Mouse (Mus musculus): Measurements from ENCODE around the gene Arid3a. TPM values are rescaled to one million over a fixed set of nuclear protein-coding genes. Genes with fewer than 3 reads are reported as not detected.
"Not testable (repeated sequence)": the region's sequence is repeated elsewhere in the genome, so short reads cannot be mapped to it uniquely, and the experiment has no call there.

Arid3a gene
- polyA plus RNA-seq, 1 experiment from 2014 or later: 5.5 TPM

DNA sequence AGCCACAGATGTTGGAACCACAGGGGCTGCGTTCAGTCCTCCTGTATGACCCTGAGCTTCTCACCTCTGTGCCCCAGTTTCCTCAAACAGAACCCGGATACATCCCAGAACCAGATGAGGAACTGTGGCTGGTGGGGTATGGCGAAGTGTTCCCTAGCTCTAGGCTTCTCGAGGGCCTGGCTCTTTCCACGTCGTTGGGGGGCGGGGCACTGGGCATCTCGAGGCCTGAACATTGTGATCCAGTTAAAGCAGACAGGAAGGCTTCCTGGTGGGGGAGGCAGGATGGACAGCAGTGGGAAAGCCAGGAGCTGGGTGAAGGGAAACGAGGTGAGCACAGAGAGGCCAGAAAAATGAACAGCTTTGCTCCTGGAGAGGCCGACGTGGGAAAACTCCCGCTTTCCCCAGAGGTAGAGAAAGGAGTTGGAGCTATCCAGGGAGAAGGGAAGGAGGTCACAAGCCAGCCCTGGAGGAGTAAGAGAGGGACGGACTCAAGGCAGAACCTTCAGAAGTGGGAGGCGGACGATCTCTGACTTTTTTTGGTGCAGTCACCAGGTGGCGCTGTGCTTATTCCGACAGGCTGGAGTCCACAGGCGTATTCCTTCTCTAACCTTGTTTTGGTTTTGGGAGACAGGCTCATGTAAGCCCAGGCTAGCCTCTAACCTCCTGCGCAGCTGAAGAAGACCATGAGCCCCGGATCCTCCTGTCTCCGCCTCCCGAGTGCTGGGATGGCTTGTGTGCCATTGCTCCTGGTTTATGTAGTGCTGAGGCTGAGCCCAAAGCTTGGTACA lies 43.4 kb upstream of the Arid3a start:
- no peak overlapping the region for H3K9ac ChIP-seq (replicated peaks)
- peaks cover 53% of the 10 kb centered on the region for H3K4me1 ChIP-seq (ENCODE audit: insufficient read depth)
- H3K27ac ChIP-seq (ENCODE audit: low read depth): peak overlapping the region; percentile 48; the same call in 1 of the 2 replicates
- no peak overlapping the region for H3K4me3 ChIP-seq (ENCODE audit: low read depth, low read length)
- peak; percentile 86 for DNase-seq
- WGBS (ENCODE audit: insufficient replicate concordance): 15% methylated on average over 22 of the region's 22 CpGs
- H3K9me3 ChIP-seq (ENCODE audit: low read length): no peaks in the 10 kb centered on the region
- peak overlapping the region; percentile 48 for H3K4me2 ChIP-seq (ENCODE audit: low read depth, low read length)
- H3K27me3 ChIP-seq (ENCODE audit: insufficient read depth, low read length): 0 out of 2 replicates have a peak, but pooled peaks cover 8% of the 10 kb centered on the region
- H3K36me3 ChIP-seq (replicated peaks; ENCODE audit: insufficient read depth, low read length): no peaks in the 10 kb centered on the region
- ATAC-seq: peak; percentile 34
- peak; percentile 87 for TF ChIP-seq CTCF (IDR thresholded peaks at IDR 0.05; ENCODE audit: low read depth)
- no peak for TF ChIP-seq EP300 (IDR thresholded peaks at IDR 0.05; ENCODE audit: low read depth)

DNA sequence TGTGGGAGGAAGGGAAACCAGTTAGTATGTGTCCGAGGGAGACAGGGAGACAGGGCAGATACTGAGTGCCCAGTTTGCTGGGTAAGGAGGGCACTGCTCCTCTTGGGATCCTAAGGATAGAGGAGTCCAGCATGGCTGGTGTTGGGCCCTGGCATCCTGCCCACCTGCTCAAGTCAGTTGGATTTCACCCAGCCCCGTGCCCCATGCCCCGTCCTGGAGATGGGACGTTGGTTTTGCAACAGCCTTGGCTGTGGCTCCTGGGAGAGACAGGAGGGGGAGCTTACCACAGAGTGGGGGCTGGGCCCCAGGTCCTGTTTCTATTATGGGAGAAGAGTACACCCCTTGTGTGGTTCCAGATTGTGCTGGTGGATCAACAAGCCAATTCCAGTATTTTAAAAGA lies 42.4 kb upstream of the Arid3a start:
- H3K27ac ChIP-seq (ENCODE audit: low read depth): peak overlapping the region; percentile 48; the same call in 1 of the 2 replicates
- no peak overlapping the region for H3K4me2 ChIP-seq (ENCODE audit: low read depth, low read length)
- no peak overlapping the region for H3K9ac ChIP-seq (replicated peaks)
- no peaks in the 10 kb centered on the region for H3K9me3 ChIP-seq (ENCODE audit: low read length)
- no peak overlapping the region for H3K4me3 ChIP-seq (ENCODE audit: low read depth, low read length)
- 0 out of 2 replicates have a peak, but pooled peaks cover 8% of the 10 kb centered on the region for H3K27me3 ChIP-seq (ENCODE audit: insufficient read depth, low read length)
- no peak for TF ChIP-seq EP300 (IDR thresholded peaks at IDR 0.05; ENCODE audit: low read depth)
- no peak for TF ChIP-seq CTCF (IDR thresholded peaks at IDR 0.05; ENCODE audit: low read depth)
- WGBS (ENCODE audit: insufficient replicate concordance): 13% methylated on average over 4 of the region's 4 CpGs
- H3K4me1 ChIP-seq (ENCODE audit: insufficient read depth): peaks cover 47% of the 10 kb centered on the region
- DNase-seq (peak; percentile 66), ATAC-seq (peak; percentile 22; the same call in 1 of the 2 replicates)
- no peaks in the 10 kb centered on the region for H3K36me3 ChIP-seq (replicated peaks; ENCODE audit: insufficient read depth, low read length)

DNA sequence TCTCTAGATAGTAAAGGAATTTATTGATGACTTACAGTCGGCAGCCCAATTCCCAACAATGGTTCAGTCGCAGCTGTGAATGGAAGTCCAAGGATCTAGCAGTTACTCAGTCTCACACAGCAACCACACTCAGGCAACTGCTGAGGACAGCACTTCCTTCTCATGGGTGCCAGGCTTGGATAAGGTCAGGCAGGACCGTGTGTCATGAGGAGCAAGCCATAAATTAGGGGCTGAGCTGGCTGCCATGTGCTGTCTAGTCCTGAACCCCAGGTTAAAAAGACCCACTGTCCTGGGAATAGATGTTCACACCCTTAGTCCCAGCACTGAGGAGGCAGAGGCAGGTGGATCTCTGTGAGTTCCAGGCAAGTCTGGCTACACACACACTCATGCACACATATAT lies 41.9 kb upstream of the Arid3a start:
- not testable (repeated sequence) for ATAC-seq; H3K27ac ChIP-seq (ENCODE audit: low read depth); H3K36me3 ChIP-seq (replicated peaks; ENCODE audit: insufficient read depth, low read length); H3K4me3 ChIP-seq (ENCODE audit: low read depth, low read length); H3K4me2 ChIP-seq (ENCODE audit: low read depth, low read length); H3K9ac ChIP-seq (replicated peaks); H3K27me3 ChIP-seq (ENCODE audit: insufficient read depth, low read length); DNase-seq; H3K9me3 ChIP-seq (ENCODE audit: low read length)
- H3K4me1 ChIP-seq (ENCODE audit: insufficient read depth): peaks cover 43% of the 10 kb centered on the region
- WGBS (ENCODE audit: insufficient replicate concordance): 23% methylated on average over 2 of the region's 3 CpGs

DNA sequence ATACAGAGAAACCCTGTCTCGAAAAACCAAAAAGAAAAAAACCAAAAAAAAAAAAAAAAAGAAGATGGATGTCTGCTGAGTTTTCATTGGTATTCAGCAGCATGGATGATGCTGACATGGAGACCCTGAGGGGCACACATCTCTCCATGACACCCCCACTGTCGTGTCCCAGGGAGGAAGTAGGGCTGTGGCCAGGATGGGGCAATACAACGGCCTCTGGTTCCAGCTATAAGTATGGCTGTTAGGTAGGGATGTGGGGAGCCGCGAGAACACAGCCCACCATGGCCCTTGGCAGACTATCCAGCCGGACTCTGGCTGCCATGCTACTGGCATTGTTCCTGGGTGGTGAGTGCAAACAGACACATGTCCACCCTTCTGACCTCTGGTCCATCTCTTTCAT lies 40.8 kb upstream of the Arid3a start, which contains the start of gene Elane:
Elane (plus strand) TSS at position 194 of the 400 bp plus-strand sequence.
- Histone ChIP-seq H3K27ac (ENCODE audit: low read depth) (no peak within 1 kb of the TSS), H3K4me2 (ENCODE audit: low read depth, low read length) (no peak within 1 kb of the TSS; the same call in 1 of the 2 replicates), H3K27me3 (ENCODE audit: insufficient read depth, low read length) (0 out of 2 replicates have a peak, but pooled peaks cover 8% of the 10 kb centered on the region), H3K4me1 (ENCODE audit: insufficient read depth) (peaks cover 33% of the 10 kb centered on the region), H3K9ac (replicated peaks) (no peak within 1 kb of the TSS), H3K36me3 (replicated peaks; ENCODE audit: insufficient read depth, low read length) (no peaks in the 10 kb centered on the region), H3K9me3 (ENCODE audit: low read length) (no peaks in the 10 kb centered on the region), H3K4me3 (ENCODE audit: low read depth, low read length) (no peak within 1 kb of the TSS)
- DNase-seq (no peak), ATAC-seq (no peak)
- 50% methylated on average over 6 of the region's 6 CpGs for WGBS (ENCODE audit: insufficient replicate concordance)
- TF ChIP-seq EP300 (IDR thresholded peaks at IDR 0.05; ENCODE audit: low read depth) (no peak), CTCF (IDR thresholded peaks at IDR 0.05; ENCODE audit: low read depth) (no peak)

DNA sequence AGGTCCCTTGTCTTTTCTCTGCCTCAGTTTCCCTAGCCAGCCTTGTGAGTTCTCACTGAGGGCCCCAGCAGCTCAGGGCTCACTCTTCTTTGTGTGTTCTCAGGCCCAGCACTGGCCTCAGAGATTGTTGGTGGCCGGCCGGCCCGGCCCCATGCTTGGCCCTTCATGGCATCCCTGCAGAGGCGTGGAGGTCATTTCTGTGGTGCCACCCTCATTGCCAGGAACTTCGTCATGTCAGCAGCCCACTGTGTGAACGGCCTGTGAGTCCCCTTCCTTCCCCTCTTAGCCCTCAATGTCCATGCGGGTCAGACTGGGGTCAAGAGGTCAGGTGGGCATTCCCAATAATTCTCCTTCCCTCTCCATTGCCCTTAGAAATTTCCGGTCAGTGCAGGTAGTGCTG lies 40.2 kb upstream of the Arid3a start:
- peaks cover 27% of the 10 kb centered on the region for H3K4me1 ChIP-seq (ENCODE audit: insufficient read depth)
- H3K9me3 ChIP-seq (ENCODE audit: low read length): no peaks in the 10 kb centered on the region
- 66% methylated on average over 8 of the region's 8 CpGs for WGBS (ENCODE audit: insufficient replicate concordance)
- no peak overlapping the region for H3K4me2 ChIP-seq (ENCODE audit: low read depth, low read length)
- H3K9ac ChIP-seq (replicated peaks): no peak overlapping the region
- no peak for DNase-seq
- TF ChIP-seq CTCF (IDR thresholded peaks at IDR 0.05; ENCODE audit: low read depth) (no peak), EP300 (IDR thresholded peaks at IDR 0.05; ENCODE audit: low read depth) (no peak)
- H3K27me3 ChIP-seq (ENCODE audit: insufficient read depth, low read length): 0 out of 2 replicates have a peak, but pooled peaks cover 8% of the 10 kb centered on the region
- H3K36me3 ChIP-seq (replicated peaks; ENCODE audit: insufficient read depth, low read length): no peaks in the 10 kb centered on the region
- no peak overlapping the region for H3K27ac ChIP-seq (ENCODE audit: low read depth)
- no peak for ATAC-seq
- H3K4me3 ChIP-seq (ENCODE audit: low read depth, low read length): no peak overlapping the region

DNA sequence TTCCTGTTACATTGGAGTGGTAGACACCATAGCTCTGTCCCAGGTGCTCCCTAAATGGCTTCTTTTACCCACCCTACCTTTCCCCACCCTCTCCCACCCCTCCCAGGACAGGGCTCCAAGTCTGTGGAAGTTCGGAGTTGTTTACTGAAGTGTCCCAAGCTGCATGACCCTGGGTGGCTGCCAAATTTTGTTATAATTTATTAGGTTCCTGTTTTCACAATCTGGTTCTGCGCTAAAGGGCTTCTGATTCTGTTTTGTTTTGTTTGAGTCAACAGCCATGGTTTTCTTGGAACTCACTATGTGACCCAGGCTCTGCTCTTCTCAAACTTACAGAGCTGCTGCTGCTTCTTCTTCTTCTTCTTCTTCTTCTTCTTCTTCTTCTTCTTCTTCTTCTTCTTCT lies 37.5 kb upstream of the Arid3a start:
- Histone ChIP-seq H3K27me3 (ENCODE audit: insufficient read depth, low read length) (no peaks in the 10 kb centered on the region), H3K9me3 (ENCODE audit: low read length) (no peaks in the 10 kb centered on the region), H3K9ac (replicated peaks) (no peak overlapping the region), H3K4me2 (ENCODE audit: low read depth, low read length) (no peak overlapping the region), H3K36me3 (replicated peaks; ENCODE audit: insufficient read depth, low read length) (no peaks in the 10 kb centered on the region), H3K27ac (ENCODE audit: low read depth) (0 out of 2 replicates have a peak overlapping the region, but pooled peaks have one; percentile 29), H3K4me3 (ENCODE audit: low read depth, low read length) (no peak overlapping the region), H3K4me1 (ENCODE audit: insufficient read depth) (peaks cover 5% of the 10 kb centered on the region)
- DNase-seq (no peak), ATAC-seq (no peak)
- WGBS (ENCODE audit: insufficient replicate concordance): 32% methylated on average over 2 of the region's 2 CpGs
- TF ChIP-seq CTCF (IDR thresholded peaks at IDR 0.05; ENCODE audit: low read depth): no peak
- TF ChIP-seq EP300 (IDR thresholded peaks at IDR 0.05; ENCODE audit: low read depth): no peak
